Mouse (Mus musculus): ENCODE data around the gene Ankrd44. TPM values are rescaled to one million over a fixed set of nuclear protein-coding genes. Genes with fewer than 3 reads are reported as not detected.

Gene Ankrd44
- polyA plus RNA-seq, 1 experiment from 2014 or later = 10.5 TPM

DNA sequence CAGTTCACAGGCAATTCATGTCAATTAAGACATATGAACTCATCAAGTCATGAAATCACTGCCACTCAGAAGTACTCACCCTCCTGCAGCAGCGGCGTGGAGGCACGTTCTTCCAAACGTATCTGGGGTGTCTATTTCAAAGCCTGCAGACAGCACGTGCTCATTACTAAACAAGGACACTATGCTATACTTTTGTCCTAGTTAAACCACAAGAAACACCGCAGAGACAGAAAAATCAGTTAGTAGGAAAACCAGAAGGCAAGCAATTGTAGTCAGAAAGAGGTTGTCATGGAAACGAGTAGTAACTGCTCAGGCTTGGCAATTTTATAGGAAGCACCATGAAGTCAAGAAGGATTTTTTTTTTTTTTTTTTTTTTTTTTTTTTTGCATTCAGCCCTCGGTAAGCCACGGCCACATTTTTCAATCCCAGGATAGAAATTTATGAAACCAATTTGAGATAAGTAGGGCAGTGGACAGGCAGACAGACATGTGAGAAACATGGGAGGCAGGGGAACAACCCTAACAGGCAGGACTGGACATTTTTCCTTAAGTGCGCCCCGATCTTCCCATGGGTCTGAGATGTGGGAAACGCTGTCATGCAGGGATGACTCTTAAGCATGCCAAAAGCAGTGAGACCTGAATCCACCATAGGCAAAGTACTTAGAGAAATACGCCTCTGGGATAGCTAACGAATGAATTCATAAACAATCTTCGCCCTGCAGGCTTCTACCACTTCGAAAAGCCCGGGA is 191.1 kb downstream of the Ankrd44 start:
- Histone ChIP-seq H3K4me2 (ENCODE audit: low read length) (no peak overlapping the region), H3K4me3 (ENCODE audit: control insufficient read depth in 1 of 2, insufficient read depth in 1 of 2, low read depth in 1 of 2, low read length in 2 of 2) (no peak overlapping the region), H3K9ac (ENCODE audit: low read length) (no peak overlapping the region), H3K9me3 (ENCODE audit: control insufficient read depth, low read length) (no peaks in the 10 kb centered on the region), H3K36me3 (ENCODE audit: control insufficient read depth, insufficient read depth, low read length) (peaks cover 6% of the 10 kb centered on the region; the same call in 1 of the 2 replicates), H3K4me1 (ENCODE audit: control insufficient read depth in 2 of 2, insufficient read depth in 2 of 2, low read length in 2 of 2) (no peaks in the 10 kb centered on the region), H3K27ac (replicated peaks in 1 of 2; ENCODE audit: control insufficient read depth in 1 of 2, insufficient read depth in 1 of 2, low read depth in 2 of 2, low read length in 2 of 2) (no peak overlapping the region), H3K27me3 (ENCODE audit: control insufficient read depth, insufficient read depth, low read length) (no peaks in the 10 kb centered on the region)
- ATAC-seq (ENCODE audit: insufficient number of reproducible peaks, insufficient read depth, low FRiP score, low read depth) = no peak
- WGBS = 78% methylated on average over 17 of the region's 17 CpGs

DNA sequence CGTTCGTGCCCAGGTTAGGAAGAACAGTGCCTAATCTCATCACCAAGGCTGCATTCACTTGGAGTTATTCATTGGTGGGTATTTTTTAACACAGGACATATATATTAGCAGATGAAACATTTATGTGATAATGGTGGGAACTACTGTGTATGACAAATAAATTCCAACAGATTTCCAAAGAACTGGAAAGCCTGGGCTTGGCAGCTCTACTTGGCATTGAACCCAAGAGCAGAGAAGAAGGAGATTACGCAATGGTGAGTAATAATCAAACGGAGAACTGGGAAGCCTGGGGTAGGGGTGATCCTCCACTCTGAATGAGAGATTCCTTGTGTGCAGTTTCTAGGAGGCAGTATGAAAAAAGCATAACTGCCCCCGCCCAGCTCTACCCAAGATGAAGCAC is 196.9 kb downstream of the Ankrd44 start:
- H3K9ac ChIP-seq (ENCODE audit: low read length) = no peak overlapping the region
- no peaks in the 10 kb centered on the region for H3K27me3 ChIP-seq (ENCODE audit: control insufficient read depth, insufficient read depth, low read length)
- no peaks in the 10 kb centered on the region for H3K9me3 ChIP-seq (ENCODE audit: control insufficient read depth, low read length)
- no peak overlapping the region for H3K27ac ChIP-seq (replicated peaks in 1 of 2; ENCODE audit: control insufficient read depth in 1 of 2, insufficient read depth in 1 of 2, low read depth in 2 of 2, low read length in 2 of 2)
- H3K4me2 ChIP-seq (ENCODE audit: low read length) = no peak overlapping the region
- no peak overlapping the region for H3K4me3 ChIP-seq (ENCODE audit: control insufficient read depth in 1 of 2, insufficient read depth in 1 of 2, low read depth in 1 of 2, low read length in 2 of 2)
- peaks cover 20% of the 10 kb centered on the region for H3K36me3 ChIP-seq (ENCODE audit: control insufficient read depth, insufficient read depth, low read length)
- H3K4me1 ChIP-seq (ENCODE audit: control insufficient read depth in 2 of 2, insufficient read depth in 2 of 2, low read length in 2 of 2) = no peaks in the 10 kb centered on the region
- WGBS = 90% methylated on average over 5 of the region's 5 CpGs
- ATAC-seq (ENCODE audit: insufficient number of reproducible peaks, insufficient read depth, low FRiP score, low read depth) = no peak

DNA sequence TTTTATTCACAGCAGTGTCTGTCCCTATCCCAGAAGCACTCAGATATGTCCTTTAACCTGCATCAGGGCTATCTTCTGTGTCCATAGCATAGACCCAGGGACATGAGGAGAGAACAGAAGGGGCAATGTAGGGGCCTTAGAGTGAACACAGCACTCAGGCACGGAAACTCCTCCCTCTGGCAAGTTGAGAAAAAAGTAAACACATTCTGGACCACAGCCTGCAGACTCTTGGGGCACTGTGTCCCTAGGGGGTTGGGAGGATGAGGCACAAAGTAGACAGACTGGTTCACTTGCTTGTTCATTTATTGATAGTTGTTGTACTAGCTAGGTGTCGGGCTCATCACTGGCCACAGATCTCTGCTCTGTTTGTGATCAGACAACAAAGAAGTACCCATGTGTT is 199.6 kb downstream of the Ankrd44 start:
- Histone ChIP-seq H3K9me3 (ENCODE audit: control insufficient read depth, low read length) (no peaks in the 10 kb centered on the region), H3K36me3 (ENCODE audit: control insufficient read depth, insufficient read depth, low read length) (peaks cover 14% of the 10 kb centered on the region), H3K27ac (replicated peaks in 1 of 2; ENCODE audit: control insufficient read depth in 1 of 2, insufficient read depth in 1 of 2, low read depth in 2 of 2, low read length in 2 of 2) (no peak overlapping the region), H3K4me3 (ENCODE audit: control insufficient read depth in 1 of 2, insufficient read depth in 1 of 2, low read depth in 1 of 2, low read length in 2 of 2) (no peak overlapping the region), H3K4me1 (ENCODE audit: control insufficient read depth in 2 of 2, insufficient read depth in 2 of 2, low read length in 2 of 2) (no peaks in the 10 kb centered on the region), H3K4me2 (ENCODE audit: low read length) (no peak overlapping the region), H3K27me3 (ENCODE audit: control insufficient read depth, insufficient read depth, low read length) (no peaks in the 10 kb centered on the region), H3K9ac (ENCODE audit: low read length) (no peak overlapping the region)
- ATAC-seq (ENCODE audit: insufficient number of reproducible peaks, insufficient read depth, low FRiP score, low read depth) = no peak
- WGBS = 74% methylated on average over 2 of the region's 2 CpGs

DNA sequence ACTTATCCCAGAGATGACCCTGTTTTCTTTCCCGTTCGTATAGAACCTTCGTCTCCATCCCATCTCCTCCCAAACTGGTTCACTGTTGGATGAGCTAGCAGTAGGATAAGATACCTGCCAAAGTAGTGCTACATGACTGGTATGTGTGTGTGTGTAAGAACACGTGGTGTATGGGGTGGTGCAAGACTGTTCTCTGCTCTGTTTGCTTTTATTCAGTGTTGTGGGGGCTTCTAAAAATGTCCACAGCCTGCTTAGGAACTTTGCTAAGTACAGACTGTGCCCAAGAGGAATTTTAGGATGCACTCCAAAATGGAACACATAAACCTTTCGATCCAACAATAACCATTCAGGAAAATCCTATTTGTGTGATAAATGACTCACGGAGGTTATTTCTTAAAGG is 209.3 kb downstream of the Ankrd44 start:
- 92% methylated on average over 6 of the region's 6 CpGs for WGBS
- Histone ChIP-seq H3K9ac (ENCODE audit: low read length) (no peak overlapping the region), H3K27me3 (ENCODE audit: control insufficient read depth, insufficient read depth, low read length) (no peaks in the 10 kb centered on the region), H3K9me3 (ENCODE audit: control insufficient read depth, low read length) (no peaks in the 10 kb centered on the region), H3K4me2 (ENCODE audit: low read length) (no peak overlapping the region), H3K36me3 (ENCODE audit: control insufficient read depth, insufficient read depth, low read length) (no peaks in the 10 kb centered on the region), H3K4me3 (ENCODE audit: control insufficient read depth in 1 of 2, insufficient read depth in 1 of 2, low read depth in 1 of 2, low read length in 2 of 2) (no peak overlapping the region), H3K4me1 (ENCODE audit: control insufficient read depth in 2 of 2, insufficient read depth in 2 of 2, low read length in 2 of 2) (peaks cover 4 to 16% of the 10 kb centered on the region in 2 experiments), H3K27ac (replicated peaks in 1 of 2; ENCODE audit: control insufficient read depth in 1 of 2, insufficient read depth in 1 of 2, low read depth in 2 of 2, low read length in 2 of 2) (no peak overlapping the region)
- no peak for ATAC-seq (ENCODE audit: insufficient number of reproducible peaks, insufficient read depth, low FRiP score, low read depth)

DNA sequence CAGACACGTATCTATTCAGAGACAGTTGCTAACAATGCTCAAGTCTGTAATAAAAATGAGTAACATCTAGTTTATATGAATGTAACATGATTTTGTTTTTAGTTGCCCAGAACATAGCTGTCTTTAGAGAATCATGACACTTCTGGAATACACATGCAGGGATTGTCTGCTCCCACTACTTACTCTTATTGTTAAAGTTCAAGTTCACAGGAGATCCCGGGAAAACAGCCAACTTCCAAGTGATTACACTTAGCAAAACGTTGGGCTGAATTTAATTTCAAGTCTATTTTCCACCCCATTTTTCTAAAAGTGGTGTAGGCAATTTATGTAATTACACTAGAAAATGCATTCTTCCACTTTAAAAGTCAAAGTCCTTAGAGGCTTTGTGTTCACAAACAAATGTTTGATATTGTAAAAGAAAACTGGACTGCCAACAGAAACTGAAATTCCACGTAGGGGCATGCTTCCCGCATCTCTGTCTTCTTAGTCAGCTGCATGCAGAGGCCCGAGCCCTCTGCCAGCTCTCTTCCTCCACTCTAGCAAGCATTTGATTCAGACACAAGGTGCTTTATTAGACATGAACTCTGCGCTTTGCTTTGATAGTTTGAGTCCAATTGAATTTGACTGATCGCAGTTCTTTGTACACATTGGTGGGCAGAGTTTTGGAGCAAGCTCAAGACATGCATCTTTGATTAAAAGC is 211.0 kb downstream of the Ankrd44 start:
- H3K9ac ChIP-seq (ENCODE audit: low read length) = no peak overlapping the region
- H3K36me3 ChIP-seq (ENCODE audit: control insufficient read depth, insufficient read depth, low read length) = no peaks in the 10 kb centered on the region
- H3K4me1 ChIP-seq (ENCODE audit: control insufficient read depth in 2 of 2, insufficient read depth in 2 of 2, low read length in 2 of 2) = peaks cover 9 to 28% of the 10 kb centered on the region in 2 experiments
- peak overlapping the region in 1 of 2 experiments; percentile 57; a peak in 2 of 4 replicates for H3K27ac ChIP-seq (replicated peaks in 1 of 2; ENCODE audit: control insufficient read depth in 1 of 2, insufficient read depth in 1 of 2, low read depth in 2 of 2, low read length in 2 of 2)
- no peak overlapping the region for H3K4me3 ChIP-seq (ENCODE audit: control insufficient read depth in 1 of 2, insufficient read depth in 1 of 2, low read depth in 1 of 2, low read length in 2 of 2)
- H3K9me3 ChIP-seq (ENCODE audit: control insufficient read depth, low read length) = no peaks in the 10 kb centered on the region
- WGBS = 58% methylated on average over 8 of the region's 8 CpGs
- no peaks in the 10 kb centered on the region for H3K27me3 ChIP-seq (ENCODE audit: control insufficient read depth, insufficient read depth, low read length)
- ATAC-seq (ENCODE audit: insufficient number of reproducible peaks, insufficient read depth, low FRiP score, low read depth) = no peak
- H3K4me2 ChIP-seq (ENCODE audit: low read length) = 0 out of 2 replicates have a peak overlapping the region, but pooled peaks have one; percentile 6

DNA sequence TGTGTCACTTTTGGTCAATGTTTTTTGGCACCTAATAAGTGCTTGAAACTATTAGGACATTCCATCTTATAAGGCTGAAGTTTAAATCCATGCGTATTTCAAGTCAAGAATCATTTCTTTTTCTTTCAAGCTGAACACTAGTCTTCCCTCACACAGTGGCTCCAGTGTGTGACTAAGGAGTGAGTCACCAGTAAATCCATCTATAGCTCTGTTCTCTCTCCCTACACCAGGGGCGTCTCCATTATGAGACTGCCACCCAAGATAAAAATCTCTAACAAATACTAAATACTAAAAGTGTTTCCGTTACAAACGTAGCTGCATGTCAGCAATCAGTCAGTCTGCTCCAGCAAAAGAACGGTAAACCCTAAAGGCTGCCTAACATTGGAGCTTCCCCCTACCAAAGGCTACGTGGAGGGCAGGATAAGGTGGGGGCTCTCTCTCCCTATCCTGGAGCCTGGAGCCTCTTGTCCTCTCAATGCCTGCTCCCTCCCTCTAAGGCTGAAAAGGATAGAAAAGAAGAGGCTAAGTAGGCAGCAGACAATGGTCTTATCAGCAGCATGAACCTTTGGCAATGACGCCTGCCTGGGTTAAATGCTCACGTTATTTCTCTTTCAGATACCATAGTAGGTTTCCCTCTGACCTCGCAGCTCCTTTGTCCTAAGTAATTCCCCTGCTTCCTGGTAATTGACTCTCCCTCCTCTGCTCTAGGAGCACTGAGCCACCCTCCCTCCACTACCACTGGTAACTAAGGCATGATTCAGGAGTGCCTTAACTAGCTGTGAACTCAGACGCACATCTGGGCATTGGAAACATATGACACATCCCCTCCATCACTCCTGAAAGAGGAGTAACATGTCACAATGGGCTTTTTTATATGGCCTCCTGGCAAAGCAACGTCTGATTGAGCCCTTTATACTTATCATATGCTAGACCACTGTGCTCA is 212.7 kb downstream of the Ankrd44 start:
- Histone ChIP-seq H3K9ac (ENCODE audit: low read length) (no peak overlapping the region), H3K27ac (replicated peaks in 1 of 2; ENCODE audit: control insufficient read depth in 1 of 2, insufficient read depth in 1 of 2, low read depth in 2 of 2, low read length in 2 of 2) (peak overlapping the region in 1 of 2 experiments; percentile 28; a peak in 2 of 4 replicates), H3K4me2 (ENCODE audit: low read length) (no peak overlapping the region), H3K27me3 (ENCODE audit: control insufficient read depth, insufficient read depth, low read length) (no peaks in the 10 kb centered on the region), H3K9me3 (ENCODE audit: control insufficient read depth, low read length) (no peaks in the 10 kb centered on the region), H3K4me1 (ENCODE audit: control insufficient read depth in 2 of 2, insufficient read depth in 2 of 2, low read length in 2 of 2) (peaks cover 10 to 31% of the 10 kb centered on the region in 2 experiments), H3K36me3 (ENCODE audit: control insufficient read depth, insufficient read depth, low read length) (no peaks in the 10 kb centered on the region), H3K4me3 (ENCODE audit: control insufficient read depth in 1 of 2, insufficient read depth in 1 of 2, low read depth in 1 of 2, low read length in 2 of 2) (no peak overlapping the region)
- ATAC-seq (ENCODE audit: insufficient number of reproducible peaks, insufficient read depth, low FRiP score, low read depth) = no peak
- 28% methylated on average over 11 of the region's 11 CpGs for WGBS

DNA sequence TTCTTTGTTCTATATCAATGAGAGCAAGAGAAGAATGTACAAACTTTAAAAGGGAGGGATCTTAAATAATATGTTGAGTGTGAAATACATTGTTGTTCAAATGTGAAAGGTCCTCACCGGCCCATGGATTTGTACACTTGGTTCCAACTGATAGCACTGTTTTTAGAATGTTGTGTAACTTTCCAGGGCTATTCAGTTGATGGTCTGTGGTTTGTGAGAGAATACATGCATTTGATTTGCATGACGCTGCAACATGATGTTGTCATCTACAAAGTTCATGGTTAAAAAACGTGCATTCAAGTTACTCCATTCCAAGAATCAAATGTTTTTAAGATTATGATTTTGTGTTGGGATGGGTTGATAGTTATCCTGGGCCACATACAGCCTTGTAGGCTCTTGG is 214.6 kb downstream of the Ankrd44 start:
- Histone ChIP-seq H3K27ac (replicated peaks in 1 of 2; ENCODE audit: control insufficient read depth in 1 of 2, insufficient read depth in 1 of 2, low read depth in 2 of 2, low read length in 2 of 2) (no peak overlapping the region; a peak in 1 of 4 replicates), H3K36me3 (ENCODE audit: control insufficient read depth, insufficient read depth, low read length) (no peaks in the 10 kb centered on the region), H3K9me3 (ENCODE audit: control insufficient read depth, low read length) (no peaks in the 10 kb centered on the region), H3K4me2 (ENCODE audit: low read length) (no peak overlapping the region), H3K4me1 (ENCODE audit: control insufficient read depth in 2 of 2, insufficient read depth in 2 of 2, low read length in 2 of 2) (peaks cover 11 to 34% of the 10 kb centered on the region in 2 experiments), H3K9ac (ENCODE audit: low read length) (no peak overlapping the region), H3K27me3 (ENCODE audit: control insufficient read depth, insufficient read depth, low read length) (no peaks in the 10 kb centered on the region), H3K4me3 (ENCODE audit: control insufficient read depth in 1 of 2, insufficient read depth in 1 of 2, low read depth in 1 of 2, low read length in 2 of 2) (no peak overlapping the region)
- 87% methylated on average over 3 of the region's 3 CpGs for WGBS
- no peak for ATAC-seq (ENCODE audit: insufficient number of reproducible peaks, insufficient read depth, low FRiP score, low read depth)

All from heart, embryonic 14.5 days (tissue).